Mouse (Mus musculus): Measurements from ENCODE around the gene Nanos3. TPM values are rescaled to one million over a fixed set of nuclear protein-coding genes. Genes with fewer than 3 reads are reported as not detected.

Nanos3 gene
- total and polyA plus RNA-seq, 3 experiments, result not detected

GRCm38 (mm10) chr8:84176560-84176959 lies 8.5 kb downstream of the Nanos3 start:
- Histone ChIP-seq H3K4me2 (ENCODE audit: insufficient read depth, low read depth, poor library complexity, severe bottlenecking) (no peak overlapping the region), H3K79me2 (replicated peaks; ENCODE audit: control insufficient read depth, extremely low read depth, insufficient read depth, poor library complexity, severe bottlenecking) (no peaks in the 10 kb centered on the region), H3K9me3 (replicated peaks; ENCODE audit: low read length) (no peaks in the 10 kb centered on the region), H3K27me3 (replicated peaks) (peaks cover 52% of the 10 kb centered on the region), H3K4me1 (ENCODE audit: control insufficient read depth in 1 of 2, insufficient read depth in 2 of 2) (peaks cover 8 to 11% of the 10 kb centered on the region in 2 experiments), H3K27ac (ENCODE audit: insufficient read depth, low read depth) (no peak overlapping the region), H3K36me3 (replicated peaks in 1 of 2; ENCODE audit: control insufficient read depth in 1 of 2, insufficient read depth in 1 of 2, low read length in 1 of 2) (no peaks in the 10 kb centered on the region), H3K9ac (ENCODE audit: insufficient read depth, low read depth) (no peak overlapping the region), H3K4me3 (replicated peaks in 1 of 3; ENCODE audit: low read depth in 2 of 3, low read length in 2 of 3, poor library complexity in 1 of 3) (no peak overlapping the region)
- in situ Hi-C loops (cut with MboI; ENCODE audit: low pct_ligation_motif_present, low pct_unique_long_range_greater_than_20kb, low sequenced_read_pairs), result no loop called here
- DNase-seq (ENCODE audit: extremely low read depth), result no peak
- TF ChIP-seq ELF1 (IDR thresholded peaks at IDR 0.05; ENCODE audit: low read depth, low read length) (no peak), ETS1 (conservative IDR thresholded peaks at IDR 0.05; ENCODE audit: low read depth, low read length) (no peak), MXI1 (IDR thresholded peaks at IDR 0.05; ENCODE audit: low read depth, low read length) (no peak), ZMIZ1 (IDR thresholded peaks at IDR 0.05; ENCODE audit: low read depth, low read length) (no peak), NELFE (IDR thresholded peaks at IDR 0.05; ENCODE audit: low read depth, low read length) (no peak), HCFC1 (IDR thresholded peaks at IDR 0.05; ENCODE audit: low read depth, low read length) (no peak), GABPA (IDR thresholded peaks at IDR 0.05; ENCODE audit: insufficient replicate concordance, low read depth, low read length) (no peak), MAFK (IDR thresholded peaks at IDR 0.05; ENCODE audit: insufficient replicate concordance, low read length) (no peak), TBP (conservative IDR thresholded peaks at IDR 0.05; ENCODE audit: low read depth, low read length) (no peak), JUN (IDR thresholded peaks at IDR 0.05; ENCODE audit: insufficient read depth, low read depth, low read length) (no peak), USF2 (conservative IDR thresholded peaks at IDR 0.05; ENCODE audit: low read depth, low read length) (no peak), ZKSCAN1 (IDR thresholded peaks at IDR 0.05; ENCODE audit: borderline replicate concordance, low read depth, low read length) (no peak), POLR2A (IDR thresholded peaks at IDR 0.05; ENCODE audit: low read depth, low read length) (no peak), E2F4 (IDR thresholded peaks at IDR 0.05; ENCODE audit: insufficient replicate concordance, low read depth, low read length) (no peak), KAT2A (IDR thresholded peaks at IDR 0.05; ENCODE audit: insufficient replicate concordance, low read length) (no peak)
- dilution Hi-C loops (cut with MboI; ENCODE audit: extremely low pct_ligation_motif_present, extremely low pct_unique_long_range_greater_than_20kb, low sequenced_read_pairs), result no loop called here

- Histone ChIP-seq H3K27me3 (replicated peaks) (peaks cover 73% of the 10 kb centered on the region), H3K79me2 (replicated peaks; ENCODE audit: control insufficient read depth, extremely low read depth, insufficient read depth, poor library complexity, severe bottlenecking) (no peaks in the 10 kb centered on the region), H3K27ac (ENCODE audit: insufficient read depth, low read depth) (no peak overlapping the region), H3K4me3 (replicated peaks in 1 of 3; ENCODE audit: low read depth in 2 of 3, low read length in 2 of 3, poor library complexity in 1 of 3) (no peak overlapping the region), H3K9ac (ENCODE audit: insufficient read depth, low read depth) (no peak overlapping the region), H3K4me1 (ENCODE audit: control insufficient read depth in 1 of 2, insufficient read depth in 2 of 2) (peaks cover 5 to 11% of the 10 kb centered on the region in 2 experiments), H3K36me3 (replicated peaks in 1 of 2; ENCODE audit: control insufficient read depth in 1 of 2, insufficient read depth in 1 of 2, low read length in 1 of 2) (no peaks in the 10 kb centered on the region), H3K9me3 (replicated peaks; ENCODE audit: low read length) (no peaks in the 10 kb centered on the region), H3K4me2 (ENCODE audit: insufficient read depth, low read depth, poor library complexity, severe bottlenecking) (0 out of 2 replicates have a peak overlapping the region, but pooled peaks have one; percentile 18)
- in situ Hi-C loops (cut with MboI; ENCODE audit: low pct_ligation_motif_present, low pct_unique_long_range_greater_than_20kb, low sequenced_read_pairs) (loop anchor here (5.0 kb wide), 1 partner anchor 137 kb away; no protein-coding TSS in a partner anchor), dilution Hi-C loops (cut with MboI; ENCODE audit: extremely low pct_ligation_motif_present, extremely low pct_unique_long_range_greater_than_20kb, low sequenced_read_pairs) (no loop called here)
- TF ChIP-seq ZC3H11A (IDR thresholded peaks at IDR 0.05; ENCODE audit: low read depth, low read length) (peak; percentile 71), SMC3 (IDR thresholded peaks at IDR 0.05; ENCODE audit: low read depth, low read length) (peak; percentile 98), ELF1 (IDR thresholded peaks at IDR 0.05; ENCODE audit: low read depth, low read length) (0 out of 2 replicates have a peak, but pooled peaks have one; percentile 10), RAD21 (IDR thresholded peaks at IDR 0.05; ENCODE audit: low read depth, low read length) (peak; percentile 80), HCFC1 (IDR thresholded peaks at IDR 0.05; ENCODE audit: low read depth, low read length) (no peak), NELFE (IDR thresholded peaks at IDR 0.05; ENCODE audit: low read depth, low read length) (0 out of 2 replicates have a peak, but pooled peaks have one; percentile 30), MAFK (IDR thresholded peaks at IDR 0.05; ENCODE audit: insufficient replicate concordance, low read length) (no peak), CTCF (conservative IDR thresholded peaks at IDR 0.05 in 1 of 2, IDR thresholded peaks at IDR 0.05 in 1 of 2; ENCODE audit: low read depth in 2 of 2, low read length in 2 of 2) (peak; percentile 32 to 93; a peak in 3 of 4 replicates)
- peak; percentile 64 for DNase-seq (ENCODE audit: extremely low read depth)
Measured at GRCm38 (mm10) chr8:84173861-84174260, 11.2 kb downstream of the Nanos3 start.

All from CH12.LX (cell line).